11 mouse cellular contexts compared by ENCODE assay signal in the genomic region with DNA sequence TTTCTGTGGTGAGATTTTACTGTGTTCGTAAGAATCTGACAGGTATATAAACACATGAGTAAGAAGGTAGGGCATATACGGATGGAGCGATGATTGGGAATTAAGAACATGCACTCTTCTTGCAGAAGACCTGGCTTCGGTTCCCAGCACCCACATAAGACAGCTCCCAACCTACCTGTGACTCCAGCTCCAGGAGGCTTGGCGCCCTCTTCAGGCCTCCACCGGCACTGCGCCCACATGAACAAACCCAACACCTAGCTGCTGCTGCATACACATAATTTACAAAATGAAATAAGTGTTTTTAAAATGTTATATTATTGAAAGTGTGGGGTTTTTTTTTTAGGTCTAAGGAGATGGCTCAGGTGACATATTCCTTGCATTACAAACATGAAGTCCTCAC.
A peak's percentile ranks its signal among the peaks of the same experiment; 100 is the strongest.
DNase-seq lines count a peak whose midpoint lies in the region; ATAC-seq and TF ChIP-seq lines count a peak whose summit lies in the region.
"Had no signal": no experiment of that assay in that cellular context is flagged by ENCODE, and none has a peak within 500 bp of the region (broad histone marks: within the 10 kb centered on the region; RNA-seq: fewer than 3 reads in every experiment).

No protein-coding gene starts in this region.

- TF ChIP-seq CTCF in kidney, adult 2 months (conservative IDR thresholded peaks at IDR 0.05; ENCODE audit: insufficient read depth, insufficient read length, low read depth, low read length), result peak; percentile 36; the same call in 1 of the 2 replicates
- TF ChIP-seq CTCF in liver, postnatal 0 days (IDR thresholded peaks at IDR 0.05; ENCODE audit: low read depth), result peak; percentile 67

- intact Hi-C loops in left cerebral cortex, postnatal 25 days (cut with DNase I), result no loop called here

- DNase-seq in kidney, adult 2 months, result no peak
- no peak for DNase-seq in kidney, adult 11 months
- DNase-seq in 416B (ENCODE audit: low read depth), result peak; percentile 34
- peak; percentile 31 for DNase-seq in ES-CJ7 (ENCODE audit: low read depth, low spot score)
- DNase-seq in liver, postnatal 0 days, result peak; percentile 36
- no peak for DNase-seq in embryo, embryonic 10 days (ENCODE audit: low spot score)
- no peak for DNase-seq in left cerebral cortex, postnatal 25 days (ENCODE audit: low spot score in 2 of 2)
- DNase-seq in urinary bladder, postnatal 14 days (ENCODE audit: low spot score), result no peak
- DNase-seq: heart, postnatal 4 days had no signal

- H3K27me3 ChIP-seq in kidney, adult 2 months (replicated peaks; ENCODE audit: control insufficient read depth, insufficient read depth, low read length), result no peaks in the 10 kb centered on the region
- H3K27me3 ChIP-seq in liver, postnatal 0 days (ENCODE audit: insufficient read depth, low read length), result no peaks in the 10 kb centered on the region
- H3K27me3 ChIP-seq: kidney, embryonic 15.5 days; megakaryocyte, embryonic 14.5 days had no signal

- no peak overlapping the region for H3K27ac ChIP-seq in kidney, adult 2 months (ENCODE audit: insufficient read depth, low read depth, low read length)
- no peak overlapping the region for H3K27ac ChIP-seq in liver, postnatal 0 days (ENCODE audit: low read depth)
- H3K27ac ChIP-seq: kidney, embryonic 15.5 days had no signal

- no peak overlapping the region for H3K4me2 ChIP-seq in liver, postnatal 0 days (ENCODE audit: low read depth, low read length)
- H3K4me2 ChIP-seq: kidney, embryonic 15.5 days had no signal

- H3K9me3 ChIP-seq in liver, postnatal 0 days (ENCODE audit: low read length), result peaks cover 9% of the 10 kb centered on the region

- peaks cover 3% of the 10 kb centered on the region for H3K36me3 ChIP-seq in kidney, adult 2 months (ENCODE audit: control insufficient read depth, insufficient read depth, low read length)
- H3K36me3 ChIP-seq in liver, postnatal 0 days (replicated peaks; ENCODE audit: insufficient read depth, low read length), result peaks cover 51% of the 10 kb centered on the region

- TF ChIP-seq POLR2A in kidney, adult 2 months (IDR thresholded peaks at IDR 0.05; ENCODE audit: low read depth, low read length), result no peak

- no peaks in the 10 kb centered on the region for H3K4me1 ChIP-seq in kidney, adult 2 months (ENCODE audit: control insufficient read depth, insufficient read depth, low read length)
- H3K4me1 ChIP-seq in liver, postnatal 0 days (ENCODE audit: insufficient read depth), result peaks cover 21% of the 10 kb centered on the region

- no peak for ATAC-seq in liver, postnatal 0 days

- H3K9ac ChIP-seq in liver, postnatal 0 days (replicated peaks), result no peak overlapping the region
- H3K9ac ChIP-seq: kidney, embryonic 15.5 days had no signal

- WGBS in kidney, adult 2 months, result 93% methylated on average over 7 of the region's 7 CpGs
- 93% methylated on average over 7 of the region's 7 CpGs for WGBS in liver, postnatal 0 days (ENCODE audit: insufficient replicate concordance)

- no peak overlapping the region for H3K4me3 ChIP-seq in kidney, adult 2 months (ENCODE audit: insufficient read depth, low read depth, low read length)
- no peak overlapping the region for H3K4me3 ChIP-seq in liver, postnatal 0 days (ENCODE audit: low read depth, low read length)
- H3K4me3 ChIP-seq: kidney, embryonic 15.5 days; megakaryocyte, embryonic 14.5 days had no signal

- no peak for TF ChIP-seq EP300 in liver, postnatal 0 days (IDR thresholded peaks at IDR 0.05; ENCODE audit: low read depth)

Comparison
In these comparisons a context has a peak if more than half of its experiments do, and no peak if none do; other contexts are left out.
1. DNase-seq: peak in 416B (single experiment), ES-CJ7 (single experiment) and liver, postnatal 0 days (single experiment); none in kidney, adult 2 months (single experiment), kidney, adult 11 months (single experiment), embryo, embryonic 10 days (single experiment), left cerebral cortex, postnatal 25 days (0 of 2) and urinary bladder, postnatal 14 days (single experiment).